Mouse (Mus musculus): ENCODE measurements around the gene Haus5. TPM values are rescaled to one million over a fixed set of nuclear protein-coding genes. Genes with fewer than 3 reads are reported as not detected.

Haus5 gene
- polyA plus RNA-seq, 1 experiment from 2014 or later, result 52.4 TPM

GRCm38 (mm10) chr7:30634621-30635020 is 30.2 kb downstream of the Haus5 start:
- peak; percentile 96 for DNase-seq (ENCODE audit: low spot score, missing footprints)
- H3K4me3 ChIP-seq (ENCODE audit: low read depth, low read length), result 0 out of 2 replicates have a peak overlapping the region, but pooled peaks have one; percentile 10
- H3K4me1 ChIP-seq (ENCODE audit: control insufficient read depth, insufficient read depth, low read length), result 0 out of 2 replicates have a peak, but pooled peaks cover 4% of the 10 kb centered on the region
- peak; percentile 73 for ATAC-seq (ENCODE audit: low FRiP score)
- H3K27me3 ChIP-seq (ENCODE audit: control insufficient read depth, insufficient read depth, low read length), result peaks cover 46% of the 10 kb centered on the region
- no peaks in the 10 kb centered on the region for H3K9me3 ChIP-seq (ENCODE audit: control insufficient read depth, low read length)
- H3K36me3 ChIP-seq (ENCODE audit: control insufficient read depth, insufficient read depth, low read length), result no peaks in the 10 kb centered on the region
- no peak overlapping the region for H3K9ac ChIP-seq (ENCODE audit: low read length)
- H3K4me2 ChIP-seq, result peak overlapping the region; percentile 16
- no peak overlapping the region for H3K27ac ChIP-seq (ENCODE audit: low read depth, low read length)
- 0% methylated on average over 20 of the region's 20 CpGs for WGBS

DNA sequence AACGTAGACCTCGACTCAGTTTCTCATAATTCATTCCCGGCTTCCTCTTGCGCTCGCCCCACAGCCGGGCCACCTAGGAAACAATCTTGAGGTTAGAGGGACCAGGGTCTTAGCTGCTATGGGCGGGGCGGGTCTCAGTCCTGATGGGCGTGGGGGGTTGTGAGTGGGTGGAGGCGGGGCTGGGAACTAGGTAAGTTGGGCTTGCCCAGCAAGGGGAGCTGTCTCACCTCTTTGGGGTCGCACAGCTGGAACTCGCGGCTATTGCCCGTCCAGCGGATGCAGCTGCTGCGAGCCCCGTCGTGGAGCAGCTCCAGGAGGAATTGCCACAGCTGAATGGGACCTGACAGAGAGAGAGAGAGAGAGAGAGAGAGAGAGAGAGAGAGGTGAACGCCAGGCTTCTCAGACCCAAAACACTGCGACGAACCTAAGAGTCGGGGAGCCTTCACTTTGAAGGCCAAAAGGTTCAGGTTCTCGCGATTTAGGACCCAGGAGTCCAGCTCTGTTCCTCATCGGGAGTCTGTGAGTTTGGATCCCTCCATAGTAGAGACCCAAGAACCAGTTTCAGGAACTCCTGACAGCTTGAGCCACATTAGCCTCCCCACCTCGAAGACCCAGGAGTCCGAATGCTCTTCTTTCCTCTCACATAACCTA is 30.9 kb downstream of the Haus5 start:
- Histone ChIP-seq H3K9ac (ENCODE audit: low read length) (no peak overlapping the region), H3K36me3 (ENCODE audit: control insufficient read depth, insufficient read depth, low read length) (no peaks in the 10 kb centered on the region), H3K9me3 (ENCODE audit: control insufficient read depth, low read length) (no peaks in the 10 kb centered on the region), H3K27me3 (ENCODE audit: control insufficient read depth, insufficient read depth, low read length) (peaks cover 48% of the 10 kb centered on the region), H3K4me2 (no peak overlapping the region), H3K4me1 (ENCODE audit: control insufficient read depth, insufficient read depth, low read length) (0 out of 2 replicates have a peak, but pooled peaks cover 4% of the 10 kb centered on the region), H3K4me3 (ENCODE audit: low read depth, low read length) (no peak overlapping the region), H3K27ac (ENCODE audit: low read depth, low read length) (no peak overlapping the region)
- no peak; the same call in 1 of the 2 replicates for ATAC-seq (ENCODE audit: low FRiP score)
- DNase-seq (ENCODE audit: low spot score, missing footprints), result peak; percentile 85
- WGBS, result 6% methylated on average over 27 of the region's 27 CpGs

GRCm38 (mm10) chr7:30629013-30629412 is 35.8 kb downstream of the Haus5 start:
- Histone ChIP-seq H3K9me3 (ENCODE audit: control insufficient read depth, low read length) (no peaks in the 10 kb centered on the region), H3K4me2 (no peak overlapping the region), H3K4me3 (ENCODE audit: low read depth, low read length) (no peak overlapping the region), H3K9ac (ENCODE audit: low read length) (no peak overlapping the region), H3K27me3 (ENCODE audit: control insufficient read depth, insufficient read depth, low read length) (peaks cover 23% of the 10 kb centered on the region), H3K27ac (ENCODE audit: low read depth, low read length) (no peak overlapping the region), H3K36me3 (ENCODE audit: control insufficient read depth, insufficient read depth, low read length) (no peaks in the 10 kb centered on the region), H3K4me1 (ENCODE audit: control insufficient read depth, insufficient read depth, low read length) (peaks cover 6% of the 10 kb centered on the region)
- no peak for DNase-seq (ENCODE audit: low spot score, missing footprints)
- ATAC-seq (ENCODE audit: low FRiP score), result no peak

- no peak overlapping the region for H3K9ac ChIP-seq (ENCODE audit: low read length)
- peaks cover 8% of the 10 kb centered on the region for H3K36me3 ChIP-seq (ENCODE audit: control insufficient read depth, insufficient read depth, low read length)
- WGBS, result 85% methylated on average over 5 of the region's 5 CpGs
- H3K27me3 ChIP-seq (ENCODE audit: control insufficient read depth, insufficient read depth, low read length), result peaks cover 5% of the 10 kb centered on the region; the same call in 1 of the 2 replicates
- H3K4me2 ChIP-seq, result no peak overlapping the region
- H3K4me1 ChIP-seq (ENCODE audit: control insufficient read depth, insufficient read depth, low read length), result peaks cover 6% of the 10 kb centered on the region
- ATAC-seq (ENCODE audit: low FRiP score) (0 out of 2 replicates have a peak, but pooled peaks have one; percentile 6), DNase-seq (ENCODE audit: low spot score, missing footprints) (no peak)
- H3K9me3 ChIP-seq (ENCODE audit: control insufficient read depth, low read length), result no peaks in the 10 kb centered on the region
- peak overlapping the region; percentile 62 for H3K4me3 ChIP-seq (ENCODE audit: low read depth, low read length)
- H3K27ac ChIP-seq (ENCODE audit: low read depth, low read length), result no peak overlapping the region
Measured at GRCm38 (mm10) chr7:30626647-30627046, 38.1 kb downstream of the Haus5 start.

GRCm38 (mm10) chr7:30625530-30626384 is 39.0 kb downstream of the Haus5 start, which contains the start of gene Cox6b1:
TSS of gene Cox6b1 (minus strand) at chr7:30626151.
- Histone ChIP-seq H3K9ac (ENCODE audit: low read length) (peak within 1 kb of the TSS; percentile 81), H3K27me3 (ENCODE audit: control insufficient read depth, insufficient read depth, low read length) (peaks cover 3% of the 10 kb centered on the region; the same call in 1 of the 2 replicates), H3K4me2 (peak within 1 kb of the TSS; percentile 87), H3K9me3 (ENCODE audit: control insufficient read depth, low read length) (no peaks in the 10 kb centered on the region), H3K4me1 (ENCODE audit: control insufficient read depth, insufficient read depth, low read length) (peaks cover 6% of the 10 kb centered on the region), H3K27ac (ENCODE audit: low read depth, low read length) (no peak within 1 kb of the TSS), H3K36me3 (ENCODE audit: control insufficient read depth, insufficient read depth, low read length) (peaks cover 8% of the 10 kb centered on the region), H3K4me3 (ENCODE audit: low read depth, low read length) (peak within 1 kb of the TSS; percentile 62)
- WGBS, result 2% methylated on average over 44 of the region's 44 CpGs
- DNase-seq (ENCODE audit: low spot score, missing footprints) (peak; percentile 99), ATAC-seq (ENCODE audit: low FRiP score) (peak; percentile 92)

GRCm38 (mm10) chr7:30619202-30619601 is 45.6 kb downstream of the Haus5 start:
- no peaks in the 10 kb centered on the region for H3K9me3 ChIP-seq (ENCODE audit: control insufficient read depth, low read length)
- H3K27me3 ChIP-seq (ENCODE audit: control insufficient read depth, insufficient read depth, low read length), result no peaks in the 10 kb centered on the region
- no peak overlapping the region for H3K4me2 ChIP-seq
- H3K4me1 ChIP-seq (ENCODE audit: control insufficient read depth, insufficient read depth, low read length), result no peaks in the 10 kb centered on the region
- H3K27ac ChIP-seq (ENCODE audit: low read depth, low read length), result no peak overlapping the region
- peaks cover 14% of the 10 kb centered on the region for H3K36me3 ChIP-seq (ENCODE audit: control insufficient read depth, insufficient read depth, low read length)
- no peak overlapping the region for H3K9ac ChIP-seq (ENCODE audit: low read length)
- no peak overlapping the region for H3K4me3 ChIP-seq (ENCODE audit: low read depth, low read length)
- peak; percentile 73 for DNase-seq (ENCODE audit: low spot score, missing footprints)
- no peak for ATAC-seq (ENCODE audit: low FRiP score)
- 87% methylated on average over 3 of the region's 3 CpGs for WGBS

DNA sequence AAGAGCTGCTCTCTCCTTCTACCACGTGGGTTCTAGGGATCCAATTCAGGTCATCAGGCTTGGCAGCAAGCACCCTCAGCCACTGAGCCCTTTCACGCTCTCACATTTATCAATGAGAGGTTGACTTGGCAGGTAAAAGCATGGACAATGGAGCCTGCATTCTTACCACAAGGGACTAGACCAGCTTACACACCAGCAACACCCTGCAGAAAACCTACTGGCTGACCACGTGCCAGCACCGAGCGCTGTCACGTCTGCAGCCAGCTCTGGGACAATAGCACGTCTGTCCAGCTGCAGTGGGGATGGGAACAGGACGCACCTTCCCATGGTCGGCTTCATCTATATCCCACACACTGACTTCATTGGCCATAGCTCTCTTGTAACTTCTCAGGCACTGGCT is 46.1 kb downstream of the Haus5 start:
- 96% methylated on average over 9 of the region's 9 CpGs for WGBS
- H3K4me3 ChIP-seq (ENCODE audit: low read depth, low read length), result no peak overlapping the region
- no peaks in the 10 kb centered on the region for H3K4me1 ChIP-seq (ENCODE audit: control insufficient read depth, insufficient read depth, low read length)
- H3K4me2 ChIP-seq, result no peak overlapping the region
- H3K9me3 ChIP-seq (ENCODE audit: control insufficient read depth, low read length), result no peaks in the 10 kb centered on the region
- no peaks in the 10 kb centered on the region for H3K27me3 ChIP-seq (ENCODE audit: control insufficient read depth, insufficient read depth, low read length)
- H3K27ac ChIP-seq (ENCODE audit: low read depth, low read length), result no peak overlapping the region
- no peak for ATAC-seq (ENCODE audit: low FRiP score)
- peak; percentile 57 for DNase-seq (ENCODE audit: low spot score, missing footprints)
- peaks cover 13% of the 10 kb centered on the region for H3K36me3 ChIP-seq (ENCODE audit: control insufficient read depth, insufficient read depth, low read length)
- H3K9ac ChIP-seq (ENCODE audit: low read length), result no peak overlapping the region

DNA sequence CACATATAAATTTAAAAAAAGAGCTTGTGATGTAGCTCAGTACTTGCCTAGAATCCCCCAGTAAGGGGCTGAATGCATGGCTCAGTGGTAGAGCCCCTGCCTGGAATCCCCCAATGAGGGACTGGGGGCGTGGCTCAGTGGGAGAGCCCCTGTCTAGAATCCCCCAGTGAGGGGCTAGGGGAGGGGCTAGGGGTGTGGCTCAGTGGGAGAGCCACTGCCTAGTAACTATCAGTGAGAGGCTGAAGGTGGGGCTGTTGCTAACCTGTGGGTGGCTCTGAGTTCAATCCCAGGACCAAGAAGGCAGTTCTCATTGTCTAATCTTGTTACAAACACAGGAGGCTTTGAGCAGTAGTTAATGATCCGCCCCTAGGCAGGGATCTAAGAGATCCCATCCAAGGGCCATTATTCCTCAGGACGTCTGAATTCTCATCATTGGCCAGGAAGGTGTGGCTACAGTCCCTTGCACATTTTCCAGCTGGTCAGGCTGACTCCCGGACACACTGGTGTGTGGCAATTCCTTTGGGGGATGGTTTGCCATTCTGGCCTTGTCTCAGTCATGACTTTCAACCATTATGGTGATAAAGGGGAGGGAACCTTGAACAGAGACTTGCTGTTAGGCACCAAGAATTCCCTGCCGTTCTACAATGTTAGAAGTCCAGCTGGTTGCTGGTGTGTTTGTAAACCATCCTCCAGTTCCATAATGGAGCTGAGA is 49.6 kb downstream of the Haus5 start:
- Histone ChIP-seq H3K4me1 (ENCODE audit: control insufficient read depth, insufficient read depth, low read length) (no peaks in the 10 kb centered on the region), H3K36me3 (ENCODE audit: control insufficient read depth, insufficient read depth, low read length) (peaks cover 7% of the 10 kb centered on the region; the same call in 1 of the 2 replicates), H3K27ac (ENCODE audit: low read depth, low read length) (no peak overlapping the region), H3K27me3 (ENCODE audit: control insufficient read depth, insufficient read depth, low read length) (no peaks in the 10 kb centered on the region), H3K9me3 (ENCODE audit: control insufficient read depth, low read length) (no peaks in the 10 kb centered on the region), H3K4me2 (no peak overlapping the region), H3K9ac (ENCODE audit: low read length) (no peak overlapping the region), H3K4me3 (ENCODE audit: low read depth, low read length) (no peak overlapping the region)
- WGBS, result 63% methylated on average over 5 of the region's 5 CpGs
- DNase-seq (ENCODE audit: low spot score, missing footprints) (no peak), ATAC-seq (ENCODE audit: low FRiP score) (0 out of 2 replicates have a peak, but pooled peaks have one; percentile 33)

Measured in midbrain, embryonic 11.5 days (tissue).